Mouse (Mus musculus) forebrain, embryonic 10.5 days (tissue): Measurements from ENCODE around the gene Mkrn2. TPM values are rescaled to one million over a fixed set of nuclear protein-coding genes. Genes with fewer than 3 reads are reported as not detected.

Experiments used
- DNase-seq: peaks from one replicate; pipeline ENCODE4 v3.0.0-alpha.2; 2017; ENCODE audit warnings: low spot score; ENCODE audit errors: extremely low spot score
- H3K27ac ChIP-seq: fragments of 300-500 bp; sonication (generic); 2 replicates; pipeline ENCODE4 v1.5.1; 2016; ENCODE audit warnings: mild to moderate bottlenecking
- H3K27me3 ChIP-seq: fragments of 300-500 bp; sonication (generic); 2 replicates; pipeline ENCODE4 v1.6.1; 2016; ENCODE audit warnings: mild to moderate bottlenecking; ENCODE audit not compliant: poor library complexity, severe bottlenecking
- H3K36me3 ChIP-seq: fragments of 300-500 bp; sonication (generic); replicated peaks from 2 replicates; pipeline ENCODE4 v1.6.1; 2016; ENCODE audit warnings: mild to moderate bottlenecking, moderate library complexity
- H3K4me1 ChIP-seq: fragments of 300-500 bp; sonication (generic); 2 replicates; pipeline ENCODE4 v1.6.1; 2016
- H3K4me3 ChIP-seq: fragments of 300-500 bp; sonication (generic); 2 replicates; pipeline ENCODE4 v1.5.1; 2016; ENCODE audit warnings: mild to moderate bottlenecking, moderate library complexity
- H3K9me3 ChIP-seq: fragments of 300-500 bp; sonication (generic); 2 replicates; pipeline ENCODE4 v1.6.1; 2016; ENCODE audit warnings: mild to moderate bottlenecking, moderate library complexity
- WGBS: fragments of 180-500 bp; shearing (Covaris S2); methylation state at CpG from one replicate; pipeline ENCODE4 v1.1.7; 2016; 5-methylcytosine and 5-hydroxymethylcytosine counted together
- polyA plus RNA-seq: library from polyadenylated mRNA; unstranded; fragments of >200 nt; fragmentation: Nextera tagmentation; extraction: Ambion mirVana; gene quantifications from 2 replicates; pipeline ENCODE4 v1.2.1, GENCODE M21; 2016

Gene Mkrn2
- 27.5 and 29.3 TPM in 2 replicates for polyA plus RNA-seq

- H3K27ac ChIP-seq, result peak within 1 kb of the TSS; percentile 92
- peak within 1 kb of the TSS; percentile 95 for H3K4me3 ChIP-seq
- under 1% methylated on average over 61 of the region's 61 CpGs for WGBS
- H3K27me3 ChIP-seq, result no peaks in the 10 kb centered on the region
- H3K9me3 ChIP-seq, result no peaks in the 10 kb centered on the region; the same call in 1 of the 2 replicates
- peak; percentile 88 for DNase-seq
- peaks cover 11% of the 10 kb centered on the region for H3K4me1 ChIP-seq
- H3K36me3 ChIP-seq, result 0 out of 2 replicates have a peak, but pooled peaks cover 7% of the 10 kb centered on the region
Observed at GRCm38 (mm10) chr6:115601715-115602523, at the start of gene Mkrn2. Mkrn2 (plus strand) TSS chr6:115601902.

- H3K36me3 ChIP-seq, result peaks cover 86% of the 10 kb centered on the region
- no peak for DNase-seq
- no peaks in the 10 kb centered on the region for H3K4me1 ChIP-seq
- 85% methylated on average over 5 of the region's 5 CpGs for WGBS
- H3K4me3 ChIP-seq, result no peak overlapping the region
- no peaks in the 10 kb centered on the region for H3K27me3 ChIP-seq
- no peak overlapping the region for H3K27ac ChIP-seq
- no peaks in the 10 kb centered on the region for H3K9me3 ChIP-seq
Observed at GRCm38 (mm10) chr6:115555485-115555884, 46.2 kb upstream of the Mkrn2 start.

- Histone ChIP-seq H3K27me3 (no peaks in the 10 kb centered on the region), H3K36me3 (peaks cover 90% of the 10 kb centered on the region), H3K9me3 (no peaks in the 10 kb centered on the region), H3K4me1 (no peaks in the 10 kb centered on the region), H3K4me3 (no peak overlapping the region), H3K27ac (no peak overlapping the region)
- WGBS, result 91% methylated on average over 2 of the region's 2 CpGs
- DNase-seq, result no peak
Observed at GRCm38 (mm10) chr6:115558176-115558575, 43.5 kb upstream of the Mkrn2 start.

GRCm38 (mm10) chr6:115559651-115560632 is 41.8 kb upstream of the Mkrn2 start:
- DNase-seq, result no peak
- WGBS, result 87% methylated on average over 21 of the region's 21 CpGs
- no peak overlapping the region for H3K4me3 ChIP-seq
- no peak overlapping the region for H3K27ac ChIP-seq
- no peaks in the 10 kb centered on the region for H3K4me1 ChIP-seq
- no peaks in the 10 kb centered on the region for H3K9me3 ChIP-seq
- peaks cover 85% of the 10 kb centered on the region for H3K36me3 ChIP-seq
- no peaks in the 10 kb centered on the region for H3K27me3 ChIP-seq

- peaks cover 9% of the 10 kb centered on the region for H3K9me3 ChIP-seq
- no peaks in the 10 kb centered on the region for H3K4me1 ChIP-seq
- no peak for DNase-seq
- H3K36me3 ChIP-seq, result peaks cover 91% of the 10 kb centered on the region
- no peaks in the 10 kb centered on the region for H3K27me3 ChIP-seq
- no peak overlapping the region for H3K27ac ChIP-seq
- H3K4me3 ChIP-seq, result no peak overlapping the region
- WGBS, result 92% methylated on average over 6 of the region's 6 CpGs
Observed at GRCm38 (mm10) chr6:115565479-115566045, 36.1 kb upstream of the Mkrn2 start.

GRCm38 (mm10) chr6:115574171-115574570 is 27.5 kb upstream of the Mkrn2 start:
- DNase-seq, result no peak
- Histone ChIP-seq H3K36me3 (peaks cover 84% of the 10 kb centered on the region), H3K27me3 (no peaks in the 10 kb centered on the region), H3K9me3 (peaks cover under 1% of the 10 kb centered on the region; the same call in 1 of the 2 replicates), H3K4me1 (no peaks in the 10 kb centered on the region), H3K4me3 (no peak overlapping the region), H3K27ac (no peak overlapping the region)
- WGBS, result 92% methylated on average over 7 of the region's 7 CpGs

- no peak overlapping the region for H3K4me3 ChIP-seq
- H3K9me3 ChIP-seq, result no peaks in the 10 kb centered on the region
- 90% methylated on average over 5 of the region's 5 CpGs for WGBS
- H3K4me1 ChIP-seq, result no peaks in the 10 kb centered on the region
- H3K27me3 ChIP-seq, result no peaks in the 10 kb centered on the region
- no peak overlapping the region for H3K27ac ChIP-seq
- H3K36me3 ChIP-seq, result peaks cover 72% of the 10 kb centered on the region
- DNase-seq, result no peak
Observed at GRCm38 (mm10) chr6:115577407-115577806, 24.3 kb upstream of the Mkrn2 start.

- H3K27ac ChIP-seq, result no peak overlapping the region
- no peaks in the 10 kb centered on the region for H3K27me3 ChIP-seq
- no peak for DNase-seq
- no peak overlapping the region for H3K4me3 ChIP-seq
- H3K4me1 ChIP-seq, result no peaks in the 10 kb centered on the region
- WGBS, result 94% methylated on average over 9 of the region's 9 CpGs
- no peaks in the 10 kb centered on the region for H3K9me3 ChIP-seq
- H3K36me3 ChIP-seq, result peaks cover 68% of the 10 kb centered on the region
Observed at GRCm38 (mm10) chr6:115577941-115578340, 23.8 kb upstream of the Mkrn2 start.

GRCm38 (mm10) chr6:115580810-115581209 is 20.9 kb upstream of the Mkrn2 start:
- 76% methylated on average over 3 of the region's 3 CpGs for WGBS
- peaks cover 49% of the 10 kb centered on the region for H3K36me3 ChIP-seq

GRCm38 (mm10) chr6:115582328-115583115 is 19.2 kb upstream of the Mkrn2 start:
- H3K4me1 ChIP-seq, result no peaks in the 10 kb centered on the region
- 82% methylated on average over 10 of the region's 10 CpGs for WGBS
- H3K4me3 ChIP-seq, result no peak overlapping the region
- peaks cover 32% of the 10 kb centered on the region for H3K36me3 ChIP-seq
- no peak overlapping the region for H3K27ac ChIP-seq
- H3K9me3 ChIP-seq, result no peaks in the 10 kb centered on the region
- H3K27me3 ChIP-seq, result no peaks in the 10 kb centered on the region
- no peak for DNase-seq

More at GRCm38 (mm10) chr6:115580810-115581209, 20.9 kb upstream of the Mkrn2 start:
- DNase-seq, result no peak
- H3K27me3 ChIP-seq, result no peaks in the 10 kb centered on the region
- no peak overlapping the region for H3K4me3 ChIP-seq
- no peak overlapping the region for H3K27ac ChIP-seq
- no peaks in the 10 kb centered on the region for H3K4me1 ChIP-seq
- no peaks in the 10 kb centered on the region for H3K9me3 ChIP-seq

GRCm38 (mm10) chr6:115583430-115584125 is 18.1 kb upstream of the Mkrn2 start:
- 86% methylated on average over 6 of the region's 6 CpGs for WGBS
- peaks cover 22% of the 10 kb centered on the region for H3K36me3 ChIP-seq
- H3K9me3 ChIP-seq, result no peaks in the 10 kb centered on the region
- no peaks in the 10 kb centered on the region for H3K4me1 ChIP-seq
- H3K27ac ChIP-seq, result no peak overlapping the region
- no peak for DNase-seq
- H3K4me3 ChIP-seq, result no peak overlapping the region
- H3K27me3 ChIP-seq, result no peaks in the 10 kb centered on the region
